Mouse (Mus musculus): ENCODE measurements around the gene Olfr1394. TPM values are rescaled to one million over a fixed set of nuclear protein-coding genes. Genes with fewer than 3 reads are reported as not detected.
"Not testable (repeated sequence)": the region's sequence is repeated elsewhere in the genome, so short reads cannot be mapped to it uniquely, and the experiment has no call there.

Olfr1394 gene
- total and polyA plus RNA-seq, 3 experiments = not detected

GRCm38 (mm10) chr11:49183172-49183571 lies 29.0 kb downstream of the Olfr1394 start:
- H3K27ac ChIP-seq = peak overlapping the region; percentile 49
- H3K4me1 ChIP-seq (ENCODE audit: control insufficient read depth, insufficient read depth, low read length) = peaks cover 1% of the 10 kb centered on the region; the same call in 1 of the 2 replicates
- H3K4me3 ChIP-seq = no peak overlapping the region
- H3K27me3 ChIP-seq (ENCODE audit: control insufficient read depth, insufficient read depth, low read length) = no peaks in the 10 kb centered on the region
- no peak overlapping the region for H3K9ac ChIP-seq (ENCODE audit: low read depth, low read length)
- H3K79me2 ChIP-seq (replicated peaks; ENCODE audit: control insufficient read depth, insufficient read depth, low read length) = no peaks in the 10 kb centered on the region
- intact Hi-C loops (cut with DNase I) = loop anchor here (5.0 kb wide), 1 partner anchor 36 kb away; no protein-coding TSS in a partner anchor
- TF ChIP-seq EP300 (IDR thresholded peaks at IDR 0.05; ENCODE audit: insufficient read depth, low read depth, low read length) = no peak
- TF ChIP-seq CTCF (IDR thresholded peaks at IDR 0.05) = no peak
- no peak for TF ChIP-seq POLR2A (IDR thresholded peaks at IDR 0.05; ENCODE audit: insufficient read depth, low read depth, low read length)
- no peak for DNase-seq
- 28% methylated on average over 1 of the region's 1 CpGs for WGBS
- H3K36me3 ChIP-seq (ENCODE audit: control insufficient read depth, insufficient read depth, low read length) = peaks cover 10% of the 10 kb centered on the region

- TF ChIP-seq CTCF (IDR thresholded peaks at IDR 0.05) = peak; percentile 70
- TF ChIP-seq EP300 (IDR thresholded peaks at IDR 0.05; ENCODE audit: insufficient read depth, low read depth, low read length) = no peak
- Histone ChIP-seq H3K9ac (ENCODE audit: low read depth, low read length) (peak overlapping the region; percentile 53), H3K4me3 (peak overlapping the region; percentile 40), H3K27me3 (ENCODE audit: control insufficient read depth, insufficient read depth, low read length) (no peaks in the 10 kb centered on the region), H3K36me3 (ENCODE audit: control insufficient read depth, insufficient read depth, low read length) (peaks cover 7% of the 10 kb centered on the region), H3K79me2 (replicated peaks; ENCODE audit: control insufficient read depth, insufficient read depth, low read length) (no peaks in the 10 kb centered on the region), H3K4me1 (ENCODE audit: control insufficient read depth, insufficient read depth, low read length) (peaks cover 1% of the 10 kb centered on the region; the same call in 1 of the 2 replicates), H3K27ac (peak overlapping the region; percentile 85)
- intact Hi-C loops (cut with DNase I) = loop anchor here (2.0 to 5.0 kb wide), 3 partner anchors 72 to 314 kb away; partner anchors contain the start of genes Irgm1 and Olfr1396
- no peak for DNase-seq
- 46% methylated on average over 6 of the region's 6 CpGs for WGBS
Observed at GRCm38 (mm10) chr11:49186452-49186851, 32.3 kb downstream of the Olfr1394 start.

- Histone ChIP-seq H3K79me2 (replicated peaks; ENCODE audit: control insufficient read depth, insufficient read depth, low read length) (no peaks in the 10 kb centered on the region), H3K27ac (peak within 1 kb of the TSS; percentile 85)
Observed at GRCm38 (mm10) chr11:49186955-49187488, 32.8 kb downstream of the Olfr1394 start, which contains the start of gene Btnl9. Gene Btnl9, minus strand, starts transcription at chr11:49187159.

GRCm38 (mm10) chr11:49187701-49188100 lies 33.5 kb downstream of the Olfr1394 start:
- Histone ChIP-seq H3K79me2 (replicated peaks; ENCODE audit: control insufficient read depth, insufficient read depth, low read length) (no peaks in the 10 kb centered on the region), H3K4me3 (peak overlapping the region; percentile 7; the same call in 1 of the 2 replicates), H3K9ac (ENCODE audit: low read depth, low read length) (0 out of 2 replicates have a peak overlapping the region, but pooled peaks have one; percentile 2), H3K4me1 (ENCODE audit: control insufficient read depth, insufficient read depth, low read length) (peaks cover 1% of the 10 kb centered on the region; the same call in 1 of the 2 replicates), H3K27me3 (ENCODE audit: control insufficient read depth, insufficient read depth, low read length) (no peaks in the 10 kb centered on the region), H3K27ac (peak overlapping the region; percentile 85), H3K36me3 (ENCODE audit: control insufficient read depth, insufficient read depth, low read length) (peaks cover 1% of the 10 kb centered on the region; the same call in 1 of the 2 replicates)
- WGBS = 54% methylated on average over 10 of the region's 10 CpGs
- TF ChIP-seq POLR2A (IDR thresholded peaks at IDR 0.05; ENCODE audit: insufficient read depth, low read depth, low read length) (no peak), CTCF (IDR thresholded peaks at IDR 0.05) (no peak), EP300 (IDR thresholded peaks at IDR 0.05; ENCODE audit: insufficient read depth, low read depth, low read length) (no peak)
- no peak for DNase-seq
- intact Hi-C loops (cut with DNase I) = loop anchor here (2.0 to 5.0 kb wide), 3 partner anchors 73 to 315 kb away; partner anchors contain the start of genes Irgm1 and Olfr1396

More at GRCm38 (mm10) chr11:49186955-49187488, 32.8 kb downstream of the Olfr1394 start, which contains the start of gene Btnl9:
- peaks cover 2% of the 10 kb centered on the region; the same call in 1 of the 2 replicates for H3K36me3 ChIP-seq (ENCODE audit: control insufficient read depth, insufficient read depth, low read length)
- peaks cover 1% of the 10 kb centered on the region; the same call in 1 of the 2 replicates for H3K4me1 ChIP-seq (ENCODE audit: control insufficient read depth, insufficient read depth, low read length)
- peak within 1 kb of the TSS; percentile 53 for H3K9ac ChIP-seq (ENCODE audit: low read depth, low read length)
- DNase-seq = no peak
- peak within 1 kb of the TSS; percentile 40 for H3K4me3 ChIP-seq
- WGBS = 40% methylated on average over 8 of the region's 8 CpGs
- TF ChIP-seq CTCF (IDR thresholded peaks at IDR 0.05) = no peak
- peak; percentile 77 for TF ChIP-seq POLR2A (IDR thresholded peaks at IDR 0.05; ENCODE audit: insufficient read depth, low read depth, low read length)
- no peaks in the 10 kb centered on the region for H3K27me3 ChIP-seq (ENCODE audit: control insufficient read depth, insufficient read depth, low read length)
- intact Hi-C loops (cut with DNase I) = loop anchor here (2.0 to 5.0 kb wide), 3 partner anchors 72 to 315 kb away; partner anchors contain the start of genes Irgm1 and Olfr1396

GRCm38 (mm10) chr11:49189737-49190136 lies 35.6 kb downstream of the Olfr1394 start:
- H3K9ac ChIP-seq (ENCODE audit: low read depth, low read length) = no peak overlapping the region
- no peak overlapping the region for H3K27ac ChIP-seq
- H3K27me3 ChIP-seq (ENCODE audit: control insufficient read depth, insufficient read depth, low read length) = no peaks in the 10 kb centered on the region
- 1% methylated on average over 7 of the region's 7 CpGs for WGBS
- H3K4me1 ChIP-seq (ENCODE audit: control insufficient read depth, insufficient read depth, low read length) = no peaks in the 10 kb centered on the region
- peak; percentile 87 for TF ChIP-seq CTCF (IDR thresholded peaks at IDR 0.05)
- TF ChIP-seq POLR2A (IDR thresholded peaks at IDR 0.05; ENCODE audit: insufficient read depth, low read depth, low read length) = no peak
- no peak for TF ChIP-seq EP300 (IDR thresholded peaks at IDR 0.05; ENCODE audit: insufficient read depth, low read depth, low read length)
- DNase-seq = peak; percentile 54 to 64
- no peaks in the 10 kb centered on the region for H3K36me3 ChIP-seq (ENCODE audit: control insufficient read depth, insufficient read depth, low read length)
- no peaks in the 10 kb centered on the region for H3K79me2 ChIP-seq (replicated peaks; ENCODE audit: control insufficient read depth, insufficient read depth, low read length)
- intact Hi-C loops (cut with DNase I) = loop anchor here (1.0 to 5.0 kb wide), 2 partner anchors 82 to 317 kb away; partner anchors contain the start of gene Irgm1
- no peak overlapping the region for H3K4me3 ChIP-seq

- TF ChIP-seq CTCF (IDR thresholded peaks at IDR 0.05) (no peak), POLR2A (IDR thresholded peaks at IDR 0.05; ENCODE audit: insufficient read depth, low read depth, low read length) (no peak), EP300 (IDR thresholded peaks at IDR 0.05; ENCODE audit: insufficient read depth, low read depth, low read length) (no peak)
- no peak overlapping the region for H3K4me3 ChIP-seq
- no peaks in the 10 kb centered on the region for H3K79me2 ChIP-seq (replicated peaks; ENCODE audit: control insufficient read depth, insufficient read depth, low read length)
- no peak for DNase-seq
- H3K27ac ChIP-seq = no peak overlapping the region
- no peaks in the 10 kb centered on the region for H3K27me3 ChIP-seq (ENCODE audit: control insufficient read depth, insufficient read depth, low read length)
- H3K36me3 ChIP-seq (ENCODE audit: control insufficient read depth, insufficient read depth, low read length) = no peaks in the 10 kb centered on the region
- intact Hi-C loops (cut with DNase I) = no loop called here
- 13% methylated on average over 2 of the region's 2 CpGs for WGBS
- no peak overlapping the region for H3K9ac ChIP-seq (ENCODE audit: low read depth, low read length)
- H3K4me1 ChIP-seq (ENCODE audit: control insufficient read depth, insufficient read depth, low read length) = peaks cover 4% of the 10 kb centered on the region
Observed at GRCm38 (mm10) chr11:49191083-49191482, 36.9 kb downstream of the Olfr1394 start.

GRCm38 (mm10) chr11:49194771-49195170 lies 40.6 kb downstream of the Olfr1394 start:
- H3K36me3 ChIP-seq (ENCODE audit: control insufficient read depth, insufficient read depth, low read length); H3K4me1 ChIP-seq (ENCODE audit: control insufficient read depth, insufficient read depth, low read length); H3K27me3 ChIP-seq (ENCODE audit: control insufficient read depth, insufficient read depth, low read length); H3K79me2 ChIP-seq (replicated peaks; ENCODE audit: control insufficient read depth, insufficient read depth, low read length); intact Hi-C loops (cut with DNase I); H3K9ac ChIP-seq (ENCODE audit: low read depth, low read length); DNase-seq; H3K4me3 ChIP-seq: not testable (repeated sequence)
- H3K27ac ChIP-seq = peak overlapping the region; percentile 61; the same call in 1 of the 2 replicates
- WGBS = 83% methylated on average over 9 of the region's 9 CpGs

Data from heart, adult 2 months (tissue).